Mouse (Mus musculus): ENCODE measurements at regions not wholly inside any gene's neighbourhood (a gene's known extent, or its start where the extent isn't known, plus 50 kb on each side); places are given as distances from the start of the nearest gene placed in this dataset.

GRCm38 (mm10) chr3:18725507-18725906, 777.3 kb downstream of the Cypt12 start:
- no peaks in the 10 kb centered on the region for H3K27me3 ChIP-seq (ENCODE audit: control insufficient read depth, insufficient read depth, low read length)
- no peak overlapping the region for H3K4me3 ChIP-seq (ENCODE audit: control insufficient read depth, insufficient read depth, low read length)
- H3K36me3 ChIP-seq (ENCODE audit: control insufficient read depth, insufficient read depth, low read length), result no peaks in the 10 kb centered on the region
- TF ChIP-seq POLR2A (IDR thresholded peaks at IDR 0.05; ENCODE audit: control insufficient read depth, extremely low read depth, insufficient read depth, low read length, poor library complexity) (no peak), CTCF (IDR thresholded peaks at IDR 0.05; ENCODE audit: borderline replicate concordance, control insufficient read depth, extremely low read depth, insufficient read depth, low read length, poor library complexity) (no peak)
- no peak for DNase-seq
- no peak overlapping the region for H3K27ac ChIP-seq (ENCODE audit: control insufficient read depth, insufficient read depth, low read length)
- WGBS, result 100% methylated on average over 1 of the region's 1 CpGs
- no peaks in the 10 kb centered on the region for H3K4me1 ChIP-seq (replicated peaks; ENCODE audit: control insufficient read depth, insufficient read depth, low read length)

DNA sequence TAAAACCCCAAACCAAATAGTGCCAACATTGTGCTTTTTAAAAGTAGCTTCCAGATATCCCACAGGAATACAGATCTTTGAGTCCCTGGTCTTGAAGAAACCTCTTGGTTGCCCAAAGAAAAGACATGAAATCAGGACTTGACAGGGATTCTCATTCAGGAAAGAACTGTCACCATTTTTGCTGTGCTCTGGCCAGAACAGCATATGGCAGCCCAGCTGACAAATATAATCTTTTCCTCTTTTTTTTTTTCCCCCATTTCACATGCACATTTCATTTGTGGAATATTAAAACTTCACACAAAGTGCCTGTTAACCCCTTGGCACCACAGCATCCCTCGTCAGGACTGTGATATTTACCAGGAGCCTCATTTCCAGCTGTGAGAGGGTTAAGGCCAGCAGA, 783.0 kb downstream of the Cypt12 start:
- no peak overlapping the region for H3K4me3 ChIP-seq (ENCODE audit: control insufficient read depth, insufficient read depth, low read length)
- no peak overlapping the region for H3K27ac ChIP-seq (ENCODE audit: control insufficient read depth, insufficient read depth, low read length)
- WGBS, result 88% methylated on average over 1 of the region's 1 CpGs
- no peaks in the 10 kb centered on the region for H3K27me3 ChIP-seq (ENCODE audit: control insufficient read depth, insufficient read depth, low read length)
- no peak for TF ChIP-seq POLR2A (IDR thresholded peaks at IDR 0.05; ENCODE audit: control insufficient read depth, extremely low read depth, insufficient read depth, low read length, poor library complexity)
- TF ChIP-seq CTCF (IDR thresholded peaks at IDR 0.05; ENCODE audit: borderline replicate concordance, control insufficient read depth, extremely low read depth, insufficient read depth, low read length, poor library complexity), result no peak
- H3K4me1 ChIP-seq (replicated peaks; ENCODE audit: control insufficient read depth, insufficient read depth, low read length), result no peaks in the 10 kb centered on the region
- H3K36me3 ChIP-seq (ENCODE audit: control insufficient read depth, insufficient read depth, low read length), result no peaks in the 10 kb centered on the region
- no peak for DNase-seq

DNA sequence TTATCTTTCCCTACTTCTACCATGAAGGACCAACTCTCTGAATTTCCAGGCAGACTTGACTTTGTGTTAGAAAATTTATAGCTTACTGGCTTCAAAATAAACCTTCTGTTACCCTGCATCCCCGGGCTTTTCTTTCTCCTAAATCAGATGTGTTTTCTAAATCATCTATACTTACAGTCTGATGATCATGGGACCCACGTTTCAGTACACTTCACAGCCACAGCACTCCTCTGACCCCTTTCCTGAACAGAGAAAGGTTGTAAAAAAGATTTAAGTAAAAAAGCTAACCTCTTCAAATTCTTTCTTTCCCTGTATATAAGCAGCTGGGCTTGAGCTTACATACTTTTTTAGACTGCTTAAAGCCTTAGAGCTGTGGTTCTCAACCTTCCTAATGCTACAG, 783.5 kb downstream of the Cypt12 start:
- H3K27me3 ChIP-seq (ENCODE audit: control insufficient read depth, insufficient read depth, low read length), result no peaks in the 10 kb centered on the region
- no peaks in the 10 kb centered on the region for H3K36me3 ChIP-seq (ENCODE audit: control insufficient read depth, insufficient read depth, low read length)
- DNase-seq, result no peak
- no peak overlapping the region for H3K27ac ChIP-seq (ENCODE audit: control insufficient read depth, insufficient read depth, low read length)
- no peak overlapping the region for H3K4me3 ChIP-seq (ENCODE audit: control insufficient read depth, insufficient read depth, low read length)
- 78% methylated on average over 2 of the region's 2 CpGs for WGBS
- TF ChIP-seq POLR2A (IDR thresholded peaks at IDR 0.05; ENCODE audit: control insufficient read depth, extremely low read depth, insufficient read depth, low read length, poor library complexity) (no peak), CTCF (IDR thresholded peaks at IDR 0.05; ENCODE audit: borderline replicate concordance, control insufficient read depth, extremely low read depth, insufficient read depth, low read length, poor library complexity) (no peak)
- H3K4me1 ChIP-seq (replicated peaks; ENCODE audit: control insufficient read depth, insufficient read depth, low read length), result no peaks in the 10 kb centered on the region

GRCm38 (mm10) chr3:18733540-18733939, 785.3 kb downstream of the Cypt12 start:
- Histone ChIP-seq H3K4me1 (replicated peaks; ENCODE audit: control insufficient read depth, insufficient read depth, low read length) (no peaks in the 10 kb centered on the region), H3K27ac (ENCODE audit: control insufficient read depth, insufficient read depth, low read length) (no peak overlapping the region), H3K27me3 (ENCODE audit: control insufficient read depth, insufficient read depth, low read length) (no peaks in the 10 kb centered on the region), H3K4me3 (ENCODE audit: control insufficient read depth, insufficient read depth, low read length) (no peak overlapping the region), H3K36me3 (ENCODE audit: control insufficient read depth, insufficient read depth, low read length) (no peaks in the 10 kb centered on the region)
- DNase-seq, result no peak
- 84% methylated on average over 1 of the region's 1 CpGs for WGBS
- no peak for TF ChIP-seq CTCF (IDR thresholded peaks at IDR 0.05; ENCODE audit: borderline replicate concordance, control insufficient read depth, extremely low read depth, insufficient read depth, low read length, poor library complexity)
- no peak for TF ChIP-seq POLR2A (IDR thresholded peaks at IDR 0.05; ENCODE audit: control insufficient read depth, extremely low read depth, insufficient read depth, low read length, poor library complexity)

DNA sequence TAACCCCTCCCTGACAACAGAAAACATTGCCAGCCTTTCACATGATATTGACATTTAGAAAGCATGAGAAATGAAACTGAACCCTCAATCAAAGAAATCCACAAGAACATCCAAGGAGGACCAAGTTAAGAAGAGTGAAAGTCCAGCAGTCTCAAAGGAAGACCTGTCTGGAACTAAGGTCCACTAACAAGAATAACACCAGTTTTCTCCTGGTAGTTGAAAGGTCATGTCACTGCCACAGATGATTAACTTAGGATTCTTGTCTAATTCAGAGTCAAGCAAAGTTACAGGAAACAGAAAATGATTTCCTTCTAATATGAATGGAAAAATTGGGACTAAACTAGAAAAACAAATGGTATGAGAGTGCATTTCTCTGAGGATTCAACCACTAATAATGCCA, 790.7 kb downstream of the Cypt12 start:
- DNase-seq, result no peak

GRCm38 (mm10) chr3:18740344-18740743, 792.1 kb downstream of the Cypt12 start:
- TF ChIP-seq POLR2A (IDR thresholded peaks at IDR 0.05; ENCODE audit: control insufficient read depth, extremely low read depth, insufficient read depth, low read length, poor library complexity) (no peak), CTCF (IDR thresholded peaks at IDR 0.05; ENCODE audit: borderline replicate concordance, control insufficient read depth, extremely low read depth, insufficient read depth, low read length, poor library complexity) (no peak)
- WGBS, result 92% methylated on average over 4 of the region's 4 CpGs
- Histone ChIP-seq H3K27ac (ENCODE audit: control insufficient read depth, insufficient read depth, low read length) (no peak overlapping the region), H3K27me3 (ENCODE audit: control insufficient read depth, insufficient read depth, low read length) (no peaks in the 10 kb centered on the region), H3K4me3 (ENCODE audit: control insufficient read depth, insufficient read depth, low read length) (no peak overlapping the region), H3K36me3 (ENCODE audit: control insufficient read depth, insufficient read depth, low read length) (no peaks in the 10 kb centered on the region), H3K4me1 (replicated peaks; ENCODE audit: control insufficient read depth, insufficient read depth, low read length) (no peaks in the 10 kb centered on the region)
- DNase-seq, result no peak

More for the DNA sequence above, 790.7 kb downstream of the Cypt12 start:
- H3K4me1 ChIP-seq (replicated peaks; ENCODE audit: control insufficient read depth, insufficient read depth, low read length), result no peaks in the 10 kb centered on the region
- no peak overlapping the region for H3K27ac ChIP-seq (ENCODE audit: control insufficient read depth, insufficient read depth, low read length)
- no peak overlapping the region for H3K4me3 ChIP-seq (ENCODE audit: control insufficient read depth, insufficient read depth, low read length)
- no peaks in the 10 kb centered on the region for H3K36me3 ChIP-seq (ENCODE audit: control insufficient read depth, insufficient read depth, low read length)
- no peaks in the 10 kb centered on the region for H3K27me3 ChIP-seq (ENCODE audit: control insufficient read depth, insufficient read depth, low read length)
- no peak for TF ChIP-seq CTCF (IDR thresholded peaks at IDR 0.05; ENCODE audit: borderline replicate concordance, control insufficient read depth, extremely low read depth, insufficient read depth, low read length, poor library complexity)
- TF ChIP-seq POLR2A (IDR thresholded peaks at IDR 0.05; ENCODE audit: control insufficient read depth, extremely low read depth, insufficient read depth, low read length, poor library complexity), result no peak

- Histone ChIP-seq H3K4me3 (ENCODE audit: control insufficient read depth, insufficient read depth, low read length) (no peak overlapping the region), H3K27ac (ENCODE audit: control insufficient read depth, insufficient read depth, low read length) (no peak overlapping the region), H3K27me3 (ENCODE audit: control insufficient read depth, insufficient read depth, low read length) (no peaks in the 10 kb centered on the region), H3K36me3 (ENCODE audit: control insufficient read depth, insufficient read depth, low read length) (no peaks in the 10 kb centered on the region), H3K4me1 (replicated peaks; ENCODE audit: control insufficient read depth, insufficient read depth, low read length) (no peaks in the 10 kb centered on the region)
- TF ChIP-seq CTCF (IDR thresholded peaks at IDR 0.05; ENCODE audit: borderline replicate concordance, control insufficient read depth, extremely low read depth, insufficient read depth, low read length, poor library complexity) (no peak), POLR2A (IDR thresholded peaks at IDR 0.05; ENCODE audit: control insufficient read depth, extremely low read depth, insufficient read depth, low read length, poor library complexity) (no peak)
- DNase-seq, result no peak
- 95% methylated on average over 2 of the region's 2 CpGs for WGBS
Observed at GRCm38 (mm10) chr3:18743474-18743873, 795.3 kb downstream of the Cypt12 start.

Measured in thymus, adult 2 months (tissue).